8 mouse cellular contexts compared by ENCODE assay signal in the genomic region with DNA sequence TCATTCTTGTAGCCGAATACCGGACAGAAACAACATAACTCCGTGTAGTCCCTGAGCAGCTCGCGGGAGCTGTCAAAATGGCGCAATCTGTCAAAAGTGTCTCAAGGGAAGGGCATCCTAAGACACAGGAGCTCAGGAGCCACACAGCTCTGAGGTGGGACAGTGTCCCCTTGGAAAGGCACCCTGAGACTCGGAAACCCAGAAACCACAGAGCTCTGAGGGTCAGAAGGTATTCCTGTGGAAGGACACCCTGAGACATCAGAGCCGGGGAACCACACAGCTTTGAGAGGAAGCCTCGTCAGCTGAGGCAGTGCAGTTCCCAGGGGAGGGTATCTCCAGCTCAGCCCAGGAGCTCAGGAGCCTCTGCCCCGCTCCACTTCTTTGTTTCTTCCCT. TPM values are rescaled to one million over a fixed set of nuclear protein-coding genes. Genes with fewer than 3 reads are reported as not detected.
A peak's percentile ranks its signal among the peaks of the same experiment; 100 is the strongest.
DNase-seq lines count a peak whose midpoint lies in the region; ATAC-seq and TF ChIP-seq lines count a peak whose summit lies in the region.

No protein-coding gene starts in this region.

- peak overlapping the region; percentile 50 for H3K9ac ChIP-seq in kidney, embryonic 15.5 days

- in situ Hi-C loops in Patski (cut with MboI; ENCODE audit: low pct_unique_long_range_greater_than_20kb) = no loop called here

- CTCF ChIA-PET in Patski (lab: Charles Lee) = no interaction called here

- DNase-seq in kidney, adult 11 months = no peak
- DNase-seq in Patski (ENCODE audit: low read depth, low spot score) = no peak
- DNase-seq in forebrain, embryonic 10.5 days (ENCODE audit: extremely low spot score, low spot score) = no peak
- DNase-seq in midbrain, embryonic 10.5 days (ENCODE audit: low spot score) = no peak
- no peak for DNase-seq in frontal cortex, postnatal 25 days (ENCODE audit: low spot score in 2 of 2)
- no peak for DNase-seq in T-cell, adult 2 months (ENCODE audit: low spot score)

- peaks cover 20% of the 10 kb centered on the region for H3K4me1 ChIP-seq in kidney, embryonic 15.5 days
- peaks cover 26% of the 10 kb centered on the region for H3K4me1 ChIP-seq in forebrain, embryonic 10.5 days
- peaks cover 21% of the 10 kb centered on the region for H3K4me1 ChIP-seq in midbrain, embryonic 10.5 days

- H3K27ac ChIP-seq in kidney, embryonic 15.5 days = peak overlapping the region; percentile 86
- peak overlapping the region; percentile 94 for H3K27ac ChIP-seq in forebrain, embryonic 10.5 days
- peak overlapping the region; percentile 95 for H3K27ac ChIP-seq in midbrain, embryonic 10.5 days (replicated peaks)

- peaks cover 12% of the 10 kb centered on the region for H3K36me3 ChIP-seq in kidney, embryonic 15.5 days
- peaks cover 19% of the 10 kb centered on the region for H3K36me3 ChIP-seq in forebrain, embryonic 10.5 days (replicated peaks)
- peaks cover 17% of the 10 kb centered on the region for H3K36me3 ChIP-seq in midbrain, embryonic 10.5 days

- H3K4me2 ChIP-seq in kidney, embryonic 15.5 days = peak overlapping the region; percentile 77

- WGBS in kidney, embryonic 15.5 days = 1% methylated on average over 10 of the region's 10 CpGs
- WGBS in forebrain, embryonic 10.5 days = 5% methylated on average over 10 of the region's 10 CpGs
- WGBS in midbrain, embryonic 10.5 days = 3% methylated on average over 10 of the region's 10 CpGs

- H3K9me3 ChIP-seq in kidney, embryonic 15.5 days (replicated peaks) = no peaks in the 10 kb centered on the region
- H3K9me3 ChIP-seq in forebrain, embryonic 10.5 days = no peaks in the 10 kb centered on the region
- H3K9me3 ChIP-seq in midbrain, embryonic 10.5 days (replicated peaks) = no peaks in the 10 kb centered on the region

- POLR2A ChIA-PET in Patski (lab: Charles Lee) = no interaction called here

- peak overlapping the region; percentile 96 for H3K4me3 ChIP-seq in kidney, embryonic 15.5 days (replicated peaks)
- peak overlapping the region; percentile 76 for H3K4me3 ChIP-seq in forebrain, embryonic 10.5 days
- H3K4me3 ChIP-seq in midbrain, embryonic 10.5 days = peak overlapping the region; percentile 85

- peak; percentile 66 for ATAC-seq in kidney, embryonic 15.5 days (replicated peaks; ENCODE audit: low FRiP score)
- peak; percentile 16 for ATAC-seq in Patski
- peak; percentile 22 for ATAC-seq in inflammation-experienced regulatory T-cells, adult 6 months

- no peak for TF ChIP-seq CTCF in Patski (IDR thresholded peaks at IDR 0.05)

- H3K27me3 ChIP-seq in kidney, embryonic 15.5 days = peaks cover 5% of the 10 kb centered on the region; the same call in 1 of the 2 replicates
- H3K27me3 ChIP-seq in Patski = no peaks in the 10 kb centered on the region
- no peaks in the 10 kb centered on the region for H3K27me3 ChIP-seq in forebrain, embryonic 10.5 days (ENCODE audit: poor library complexity, severe bottlenecking)
- no peaks in the 10 kb centered on the region for H3K27me3 ChIP-seq in midbrain, embryonic 10.5 days (ENCODE audit: low read depth, poor library complexity, severe bottlenecking)

RNA-seq across cellular contexts. Expression of a gene that starts 0.6 kb away (rescaled TPM):
- 46.4 and 49.5 TPM in 2 replicates for polyA plus RNA-seq in kidney, embryonic 15.5 days (2015; fragmentation: Nextera tagmentation; extraction: Ambion mirVana)
- 27.6 TPM for polyA plus RNA-seq in Patski (2021)
- 65.8 and 69.1 TPM in 2 replicates for polyA plus RNA-seq in forebrain, embryonic 10.5 days (2016; fragmentation: Nextera tagmentation; extraction: Ambion mirVana)
- 10 to 100 TPM in 1 of 3 experiments, 1 to 10 TPM in 2; 3.2 to 46.2 (median 5.8) TPM for polyA plus RNA-seq in inflammation-experienced regulatory T-cells, adult 6 months (2017; shearing (Covaris generic))
- 64.6 and 69.7 TPM in 2 replicates for polyA plus RNA-seq in midbrain, embryonic 10.5 days (2016; fragmentation: Nextera tagmentation; extraction: Ambion mirVana)

RNA-seq across cellular contexts. Expression of a gene that starts 12.2 kb away (rescaled TPM):
- 0.10 and 0.17 TPM in 2 replicates for polyA plus RNA-seq in kidney, embryonic 15.5 days (2015; fragmentation: Nextera tagmentation; extraction: Ambion mirVana)
- 0.14 TPM for polyA plus RNA-seq in Patski (2021)
- not detected in 2 replicates for polyA plus RNA-seq in forebrain, embryonic 10.5 days (2016; fragmentation: Nextera tagmentation; extraction: Ambion mirVana)
- polyA plus RNA-seq in inflammation-experienced regulatory T-cells, adult 6 months (2017; shearing (Covaris generic)) = under 1 TPM in 1 of 3 experiments, not detected in 2; 0.17 TPM
- 0.10 and 0.11 TPM in 2 replicates for polyA plus RNA-seq in midbrain, embryonic 10.5 days (2016; fragmentation: Nextera tagmentation; extraction: Ambion mirVana)

Comparison
In these comparisons a context has a peak if more than half of its experiments do, and no peak if none do; other contexts are left out.
1. ATAC-seq: peak in every context shown above with its lines; median percentile 66 in kidney, embryonic 15.5 days; 22 in inflammation-experienced regulatory T-cells, adult 6 months; 16 in Patski.